Mouse (Mus musculus) left cerebral cortex, adult 8-10 months (tissue): Measurements from ENCODE around the gene Nos2. TPM values are rescaled to one million over a fixed set of nuclear protein-coding genes. Genes with fewer than 3 reads are reported as not detected.
"Not testable (repeated sequence)": the region's sequence is repeated elsewhere in the genome, so short reads cannot be mapped to it uniquely, and the experiment has no call there.

Experiments
- DNase-seq, 2 experiments: peaks; one replicate each; pipeline ENCODE4 v3.0.0; 2022; ENCODE audit warnings: low spot score in 2 of 2
- total RNA-seq, 4 experiments: library from RNA; stranded (reverse); gene quantifications; 2 replicates each; pipeline ENCODE4 v1.2.4; 2022

Nos2 gene
- total RNA-seq, 4 experiments from 2014 or later = 0.21 to 0.70 (median 0.49) TPM

GRCm38 (mm10) chr11:78989206-78989605, 68.6 kb downstream of the Nos2 start:
- not testable (repeated sequence) for DNase-seq

- DNase-seq = no peak
Measured at GRCm38 (mm10) chr11:78990096-78990495, 69.5 kb downstream of the Nos2 start.

DNA sequence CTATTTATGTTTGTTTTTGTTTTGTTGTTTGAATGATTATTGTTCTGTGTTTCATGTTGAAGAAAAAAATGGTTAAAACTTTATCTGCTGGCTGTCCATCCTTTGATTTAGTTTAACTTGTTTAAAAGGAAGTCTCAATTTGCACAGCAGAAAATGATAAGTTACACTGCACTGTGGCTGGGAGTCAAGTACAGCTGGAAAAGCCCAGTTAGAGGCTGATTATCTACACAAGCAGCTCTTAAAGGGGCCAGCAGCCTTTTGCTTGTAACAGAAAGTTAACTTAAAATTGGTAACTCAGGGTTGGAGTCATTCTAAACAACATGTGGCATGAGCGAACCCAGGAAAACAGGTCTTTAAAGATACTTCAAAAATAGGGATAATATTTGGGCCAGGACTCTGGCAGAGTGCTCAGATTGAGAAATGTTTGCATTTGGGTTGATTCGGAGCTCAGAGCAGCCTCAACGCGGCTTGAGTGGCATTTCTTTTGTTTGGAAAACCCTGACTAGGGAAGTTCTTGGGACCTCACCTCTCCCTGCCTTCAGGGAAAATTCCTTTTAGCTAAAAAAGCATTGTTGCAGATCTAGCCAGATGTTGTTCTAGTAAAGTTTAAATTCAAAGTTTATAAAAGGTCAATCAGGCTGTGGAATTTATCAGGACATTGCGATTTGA, 70.4 kb downstream of the Nos2 start:
- not testable (repeated sequence) for DNase-seq

- no peak for DNase-seq
Measured at GRCm38 (mm10) chr11:78999118-78999517, 78.5 kb downstream of the Nos2 start.

DNA sequence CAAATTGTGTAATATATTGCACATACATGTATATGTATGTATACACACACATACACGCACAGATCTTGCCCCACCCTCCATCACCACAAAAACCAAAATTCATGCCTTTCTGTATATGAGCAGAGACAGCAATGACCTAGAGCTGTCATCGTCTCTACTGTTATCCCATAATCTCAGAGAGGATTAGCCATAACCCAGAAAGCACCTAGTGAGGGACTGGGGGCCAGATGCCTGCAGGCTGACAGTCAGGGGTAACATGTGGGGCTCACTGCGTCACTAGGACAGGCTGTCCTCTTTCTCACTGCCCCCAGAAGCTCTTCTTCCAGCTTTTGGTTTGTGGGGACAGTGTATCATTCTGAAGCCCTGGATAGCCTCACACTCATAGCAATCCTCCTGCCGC, 81.3 kb downstream of the Nos2 start:
- DNase-seq = no peak

DNA sequence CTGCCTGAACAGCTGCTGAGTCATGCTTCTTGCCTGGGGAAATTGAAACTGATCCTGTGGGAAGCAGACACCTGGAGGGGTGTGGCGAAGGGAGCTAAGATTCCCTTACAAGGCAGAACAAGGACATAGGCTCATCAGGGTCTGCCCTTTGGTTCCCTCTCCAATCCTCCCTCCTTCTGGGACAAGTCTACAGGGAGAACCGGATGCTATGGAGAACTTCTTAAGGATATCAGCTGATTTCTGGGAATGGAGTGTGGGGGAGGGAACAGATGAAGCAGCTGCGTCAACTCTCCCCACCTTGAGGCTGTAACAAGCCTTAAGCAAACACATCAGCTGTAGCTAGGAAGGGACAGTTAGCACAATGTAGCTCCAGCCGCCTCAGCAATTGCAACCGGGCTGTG, 82.0 kb downstream of the Nos2 start:
- no peak for DNase-seq

GRCm38 (mm10) chr11:79003053-79003768, 82.6 kb downstream of the Nos2 start:
- DNase-seq = no peak

- DNase-seq = no peak
Measured at GRCm38 (mm10) chr11:79003769-79004638, 83.4 kb downstream of the Nos2 start.

DNA sequence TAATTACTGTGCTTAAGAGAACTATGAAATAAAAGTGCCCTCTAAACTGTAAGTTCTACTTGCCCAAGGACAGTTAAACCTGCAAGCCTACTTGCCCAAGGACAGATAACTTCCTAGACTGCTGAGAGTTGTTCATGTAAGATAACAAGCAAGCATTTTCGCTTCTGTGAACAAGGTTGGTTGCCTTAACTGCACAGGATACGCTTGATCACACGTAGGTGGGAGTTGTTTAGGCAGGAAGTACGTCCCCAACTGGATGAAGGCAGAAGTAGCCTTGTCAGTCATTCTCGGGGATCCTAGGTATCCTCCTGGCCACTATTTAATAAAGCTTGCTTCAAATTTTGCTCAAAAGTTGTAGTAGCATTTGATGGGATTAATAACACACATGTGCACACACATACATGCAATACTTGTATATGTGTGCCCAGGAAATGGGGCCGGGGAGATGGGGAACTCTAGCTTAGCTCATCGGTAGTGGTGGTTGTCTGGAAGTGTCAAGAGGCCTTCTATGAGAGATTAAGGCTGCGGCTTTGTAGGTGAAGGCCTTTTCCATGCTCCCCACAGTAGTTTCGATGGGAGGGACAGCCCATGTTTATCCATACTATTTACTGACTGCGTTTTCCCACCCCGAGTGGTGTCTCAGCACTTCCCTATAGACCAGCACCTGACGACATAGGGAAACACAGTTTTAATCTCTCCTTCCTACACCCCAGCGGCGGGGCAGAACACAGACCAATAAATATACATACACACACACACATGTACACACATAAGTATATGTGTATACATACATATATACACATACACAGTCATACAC, 85.2 kb downstream of the Nos2 start:
- DNase-seq = no peak

DNA sequence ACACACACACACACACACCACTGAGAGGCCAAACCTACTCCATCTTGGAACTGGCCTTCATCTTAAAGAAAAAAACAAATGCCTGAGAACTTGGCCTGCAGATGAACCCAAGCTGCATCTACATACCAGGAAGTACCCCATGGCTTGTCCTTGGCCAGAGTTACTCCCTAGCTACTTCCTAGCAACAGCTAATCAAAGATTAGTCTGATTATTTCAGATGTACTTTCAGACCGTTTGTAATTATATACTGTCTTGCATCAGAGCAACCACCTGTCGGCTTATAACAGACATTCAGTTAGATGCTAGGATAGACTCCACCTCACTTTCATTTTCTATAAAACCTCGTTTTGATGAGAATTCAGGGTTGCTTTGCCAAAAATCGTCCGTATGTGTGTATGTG, 85.8 kb downstream of the Nos2 start:
- DNase-seq = no peak

DNA sequence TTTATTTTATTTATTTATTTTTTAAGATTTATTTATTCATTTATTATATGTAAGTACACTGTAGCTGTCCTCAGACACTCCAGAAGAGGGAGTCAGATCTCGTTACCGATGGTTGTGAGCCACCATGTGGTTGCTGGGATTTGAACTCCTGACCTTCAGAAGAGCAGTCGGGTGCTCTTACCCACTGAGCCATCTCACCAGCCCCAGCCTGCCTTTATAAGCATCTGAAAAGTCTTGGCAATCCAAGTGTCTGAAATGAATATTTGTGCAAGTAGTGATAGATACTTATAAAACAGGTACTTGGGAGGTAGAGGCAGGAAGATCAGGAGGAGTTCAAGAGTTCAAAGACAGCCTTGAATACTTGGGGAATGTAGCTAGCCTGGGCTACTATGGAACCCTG, 86.8 kb downstream of the Nos2 start:
- DNase-seq = not testable (repeated sequence)

GRCm38 (mm10) chr11:79008007-79008775, 87.6 kb downstream of the Nos2 start:
- no peak for DNase-seq

GRCm38 (mm10) chr11:79008891-79009290, 88.3 kb downstream of the Nos2 start:
- no peak for DNase-seq

Other genes starting within 250 kb of the Nos2 start
- gene Nlk, start 223.4 kb upstream of the Nos2 start, total RNA-seq = 10 to 100 TPM; 84.1 to 92.5 (median 87.6) TPM
- gene Ccnq, start 169.1 kb upstream of the Nos2 start, total RNA-seq = 10 to 100 TPM; 17.3 to 23.0 (median 21.9) TPM
- gene Lyrm9, start 94.2 kb upstream of the Nos2 start, total RNA-seq = 10 to 100 TPM; 29.1 to 37.1 (median 31.8) TPM
- gene Lgals9, start 64.2 kb downstream of the Nos2 start, total RNA-seq = 10 to 100 TPM in 1 of 4 experiments, 1 to 10 TPM in 3; 4.8 to 13.3 (median 7.3) TPM
- 10 to 100 TPM; 53.6 to 63.6 (median 56.0) TPM for gene Ksr1, start 225.6 kb downstream of the Nos2 start, total RNA-seq